Mouse (Mus musculus): ENCODE measurements around the gene Lzts3.

DNA sequence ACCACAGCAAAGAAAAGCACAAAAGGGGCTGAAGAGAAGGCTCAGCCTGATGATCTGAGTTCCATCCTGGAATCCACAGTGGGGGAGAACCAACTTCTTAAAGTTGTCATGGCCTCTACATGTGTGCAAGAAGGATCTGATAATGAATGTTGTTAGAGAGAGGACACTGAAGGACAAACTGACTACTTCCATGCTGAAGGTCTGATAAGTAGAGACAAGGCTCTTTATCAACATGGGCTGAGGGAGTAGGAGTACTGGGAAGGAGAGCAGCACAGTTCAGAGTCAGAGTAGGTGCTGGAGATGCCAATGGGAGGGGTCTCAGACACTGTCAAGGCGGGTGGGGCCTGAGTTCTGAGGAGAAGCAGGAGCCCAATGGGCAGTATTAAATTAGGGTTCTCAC, 47.0 kb downstream of the Lzts3 start:
- TF ChIP-seq CTCF (IDR thresholded peaks at IDR 0.05; ENCODE audit: insufficient read depth, low read length) (no peak), POLR2A (IDR thresholded peaks at IDR 0.05; ENCODE audit: borderline replicate concordance, extremely low read depth, low read depth, low read length) (no peak)
